Mouse (Mus musculus): ENCODE data around the gene Cdh15. TPM values are rescaled to one million over a fixed set of nuclear protein-coding genes. Genes with fewer than 3 reads are reported as not detected.

Gene Cdh15
- total RNA-seq, 1 experiment: 0.76 TPM

DNA sequence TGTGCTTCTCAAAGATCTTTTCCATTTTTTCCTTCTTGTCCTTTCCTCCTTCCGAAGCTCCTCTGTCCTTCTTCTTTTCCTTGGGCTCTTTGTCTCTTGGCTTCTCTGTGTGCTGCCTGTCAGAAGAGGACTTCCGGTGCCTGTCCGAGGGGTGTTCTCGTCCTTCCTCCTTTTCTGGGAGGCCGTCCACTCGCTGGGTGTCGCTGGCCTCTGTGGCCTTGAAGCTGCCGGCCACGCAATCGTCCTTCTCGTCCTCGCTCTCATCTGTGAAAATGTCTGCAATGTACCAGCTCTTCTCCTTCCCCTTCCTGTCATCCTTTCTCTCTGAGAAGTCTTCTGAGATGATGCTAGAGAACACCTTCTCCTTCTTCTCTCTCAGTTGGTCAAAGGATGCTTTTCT lies 45.7 kb downstream of the Cdh15 start:
- DNase-seq (ENCODE audit: low read depth, low spot score): no peak
- Histone ChIP-seq H3K4me1 (ENCODE audit: control insufficient read depth in 2 of 2, insufficient read depth in 2 of 2, low read length in 2 of 2, poor library complexity in 1 of 2) (no peaks in the 10 kb centered on the region), H3K27ac (ENCODE audit: insufficient read depth, low read depth, low read length, poor library complexity, severe bottlenecking) (no peak overlapping the region), H3K9me3 (ENCODE audit: control insufficient read depth, insufficient read depth, low read depth, low read length) (no peaks in the 10 kb centered on the region), H3K4me3 (ENCODE audit: insufficient read depth in 1 of 2, low read depth in 1 of 2, low read length in 2 of 2, poor library complexity in 1 of 2, severe bottlenecking in 1 of 2) (no peak overlapping the region), H3K36me3 (ENCODE audit: control insufficient read depth, insufficient read depth, low read length, poor library complexity, severe bottlenecking) (peaks cover 87% of the 10 kb centered on the region), H3K9ac (ENCODE audit: insufficient read depth, low read depth, low read length, poor library complexity, severe bottlenecking) (no peak overlapping the region)
- no peak for TF ChIP-seq MAFK (IDR thresholded peaks at IDR 0.05; ENCODE audit: insufficient read depth, low read depth, low read length)
- TF ChIP-seq CHD2 (IDR thresholded peaks at IDR 0.05; ENCODE audit: low read depth, low read length): no peak
- TF ChIP-seq ZNF384 (IDR thresholded peaks at IDR 0.05; ENCODE audit: low read depth, low read length): no peak
- in situ Hi-C loops (cut with MboI; ENCODE audit: low sequenced_read_pairs in 2 of 2, unreplicated experiment in 2 of 2): no loop called here

DNA sequence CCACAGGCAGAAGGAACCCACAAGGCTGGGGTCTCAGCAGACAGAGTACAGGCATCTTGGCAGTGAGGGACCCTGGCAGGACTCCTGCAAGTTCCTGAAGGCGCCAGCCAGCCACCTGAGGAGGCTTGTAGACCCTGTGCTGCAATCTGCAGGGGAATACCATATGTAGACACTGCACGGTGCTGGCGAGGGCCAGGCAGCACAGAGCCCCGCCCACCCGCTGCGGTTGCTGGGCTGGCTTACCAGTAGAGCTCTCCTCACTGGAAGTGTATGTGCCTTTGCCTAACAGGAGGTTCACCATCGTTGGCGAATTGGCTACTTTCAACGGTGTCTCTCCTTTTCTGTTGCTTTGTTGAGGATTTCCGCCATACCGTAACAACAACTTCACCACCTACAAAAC lies 48.6 kb downstream of the Cdh15 start:
- DNase-seq (ENCODE audit: low read depth, low spot score): no peak
- Histone ChIP-seq H3K9me3 (ENCODE audit: control insufficient read depth, insufficient read depth, low read depth, low read length) (no peaks in the 10 kb centered on the region), H3K36me3 (ENCODE audit: control insufficient read depth, insufficient read depth, low read length, poor library complexity, severe bottlenecking) (peaks cover 77% of the 10 kb centered on the region), H3K4me3 (ENCODE audit: insufficient read depth in 1 of 2, low read depth in 1 of 2, low read length in 2 of 2, poor library complexity in 1 of 2, severe bottlenecking in 1 of 2) (no peak overlapping the region), H3K27ac (ENCODE audit: insufficient read depth, low read depth, low read length, poor library complexity, severe bottlenecking) (no peak overlapping the region), H3K9ac (ENCODE audit: insufficient read depth, low read depth, low read length, poor library complexity, severe bottlenecking) (no peak overlapping the region), H3K4me1 (ENCODE audit: control insufficient read depth in 2 of 2, insufficient read depth in 2 of 2, low read length in 2 of 2, poor library complexity in 1 of 2) (no peaks in the 10 kb centered on the region)
- TF ChIP-seq MAFK (IDR thresholded peaks at IDR 0.05; ENCODE audit: insufficient read depth, low read depth, low read length) (no peak), CHD2 (IDR thresholded peaks at IDR 0.05; ENCODE audit: low read depth, low read length) (no peak), ZC3H11A (IDR thresholded peaks at IDR 0.05; ENCODE audit: borderline replicate concordance, low read depth, low read length) (no peak), ZNF384 (IDR thresholded peaks at IDR 0.05; ENCODE audit: low read depth, low read length) (no peak), HCFC1 (IDR thresholded peaks at IDR 0.05; ENCODE audit: borderline replicate concordance, insufficient read depth, low read length) (no peak)
- in situ Hi-C loops (cut with MboI; ENCODE audit: low sequenced_read_pairs in 2 of 2, unreplicated experiment in 2 of 2): no loop called here

GRCm38 (mm10) chr8:122897200-122897599 lies 49.4 kb downstream of the Cdh15 start:
- Histone ChIP-seq H3K4me3 (ENCODE audit: insufficient read depth in 1 of 2, low read depth in 1 of 2, low read length in 2 of 2, poor library complexity in 1 of 2, severe bottlenecking in 1 of 2) (no peak overlapping the region), H3K36me3 (ENCODE audit: control insufficient read depth, insufficient read depth, low read length, poor library complexity, severe bottlenecking) (peaks cover 68% of the 10 kb centered on the region), H3K27ac (ENCODE audit: insufficient read depth, low read depth, low read length, poor library complexity, severe bottlenecking) (no peak overlapping the region), H3K4me1 (ENCODE audit: control insufficient read depth in 2 of 2, insufficient read depth in 2 of 2, low read length in 2 of 2, poor library complexity in 1 of 2) (no peaks in the 10 kb centered on the region), H3K9ac (ENCODE audit: insufficient read depth, low read depth, low read length, poor library complexity, severe bottlenecking) (no peak overlapping the region), H3K9me3 (ENCODE audit: control insufficient read depth, insufficient read depth, low read depth, low read length) (no peaks in the 10 kb centered on the region)
- no peak for DNase-seq (ENCODE audit: low read depth, low spot score)
- TF ChIP-seq MAFK (IDR thresholded peaks at IDR 0.05; ENCODE audit: insufficient read depth, low read depth, low read length): no peak
- TF ChIP-seq ZC3H11A (IDR thresholded peaks at IDR 0.05; ENCODE audit: borderline replicate concordance, low read depth, low read length): no peak
- TF ChIP-seq HCFC1 (IDR thresholded peaks at IDR 0.05; ENCODE audit: borderline replicate concordance, insufficient read depth, low read length): no peak
- no peak for TF ChIP-seq ZNF384 (IDR thresholded peaks at IDR 0.05; ENCODE audit: low read depth, low read length)
- TF ChIP-seq CHD2 (IDR thresholded peaks at IDR 0.05; ENCODE audit: low read depth, low read length): no peak
- in situ Hi-C loops (cut with MboI; ENCODE audit: low sequenced_read_pairs in 2 of 2, unreplicated experiment in 2 of 2): no loop called here

DNA sequence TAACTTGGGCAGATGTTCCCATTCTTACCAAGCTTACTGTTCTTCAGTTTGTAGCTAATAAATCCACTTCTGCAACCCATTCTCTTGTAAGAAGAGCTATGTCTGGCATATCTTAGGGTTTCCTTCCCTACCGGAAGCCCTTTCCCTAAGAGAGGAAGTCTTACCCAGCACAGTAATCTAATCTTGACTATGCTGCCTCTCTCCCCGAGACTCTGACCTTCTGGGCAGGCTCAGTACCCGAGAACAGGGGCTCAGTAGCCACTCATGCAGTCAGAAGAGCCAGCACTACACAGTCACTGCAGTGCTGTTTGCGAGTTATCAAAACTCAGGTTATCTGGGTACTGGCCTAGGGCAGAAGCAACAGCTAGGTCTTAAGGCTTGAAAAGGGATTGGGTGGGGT lies 50.3 kb downstream of the Cdh15 start:
- H3K4me1 ChIP-seq (ENCODE audit: control insufficient read depth in 2 of 2, insufficient read depth in 2 of 2, low read length in 2 of 2, poor library complexity in 1 of 2): no peaks in the 10 kb centered on the region
- in situ Hi-C loops (cut with MboI; ENCODE audit: low sequenced_read_pairs in 2 of 2, unreplicated experiment in 2 of 2): no loop called here
- H3K4me3 ChIP-seq (ENCODE audit: insufficient read depth in 1 of 2, low read depth in 1 of 2, low read length in 2 of 2, poor library complexity in 1 of 2, severe bottlenecking in 1 of 2): no peak overlapping the region
- no peak for DNase-seq (ENCODE audit: low read depth, low spot score)
- no peak overlapping the region for H3K9ac ChIP-seq (ENCODE audit: insufficient read depth, low read depth, low read length, poor library complexity, severe bottlenecking)
- no peaks in the 10 kb centered on the region for H3K9me3 ChIP-seq (ENCODE audit: control insufficient read depth, insufficient read depth, low read depth, low read length)
- no peak for TF ChIP-seq ZNF384 (IDR thresholded peaks at IDR 0.05; ENCODE audit: low read depth, low read length)
- TF ChIP-seq MAFK (IDR thresholded peaks at IDR 0.05; ENCODE audit: insufficient read depth, low read depth, low read length): no peak
- no peak for TF ChIP-seq HCFC1 (IDR thresholded peaks at IDR 0.05; ENCODE audit: borderline replicate concordance, insufficient read depth, low read length)
- TF ChIP-seq CHD2 (IDR thresholded peaks at IDR 0.05; ENCODE audit: low read depth, low read length): no peak
- no peak for TF ChIP-seq ZC3H11A (IDR thresholded peaks at IDR 0.05; ENCODE audit: borderline replicate concordance, low read depth, low read length)
- peaks cover 60% of the 10 kb centered on the region for H3K36me3 ChIP-seq (ENCODE audit: control insufficient read depth, insufficient read depth, low read length, poor library complexity, severe bottlenecking)
- no peak overlapping the region for H3K27ac ChIP-seq (ENCODE audit: insufficient read depth, low read depth, low read length, poor library complexity, severe bottlenecking)

- no peak for DNase-seq (ENCODE audit: low read depth, low spot score)
- H3K4me1 ChIP-seq (ENCODE audit: control insufficient read depth in 2 of 2, insufficient read depth in 2 of 2, low read length in 2 of 2, poor library complexity in 1 of 2): no peaks in the 10 kb centered on the region
- no peak overlapping the region for H3K4me3 ChIP-seq (ENCODE audit: insufficient read depth in 1 of 2, low read depth in 1 of 2, low read length in 2 of 2, poor library complexity in 1 of 2, severe bottlenecking in 1 of 2)
- no peak overlapping the region for H3K27ac ChIP-seq (ENCODE audit: insufficient read depth, low read depth, low read length, poor library complexity, severe bottlenecking)
- H3K9ac ChIP-seq (ENCODE audit: insufficient read depth, low read depth, low read length, poor library complexity, severe bottlenecking): no peak overlapping the region
- TF ChIP-seq HCFC1 (IDR thresholded peaks at IDR 0.05; ENCODE audit: borderline replicate concordance, insufficient read depth, low read length) (no peak), ZC3H11A (IDR thresholded peaks at IDR 0.05; ENCODE audit: borderline replicate concordance, low read depth, low read length) (no peak), ZNF384 (IDR thresholded peaks at IDR 0.05; ENCODE audit: low read depth, low read length) (no peak), MAFK (IDR thresholded peaks at IDR 0.05; ENCODE audit: insufficient read depth, low read depth, low read length) (no peak), CHD2 (IDR thresholded peaks at IDR 0.05; ENCODE audit: low read depth, low read length) (no peak)
- peaks cover 57% of the 10 kb centered on the region for H3K36me3 ChIP-seq (ENCODE audit: control insufficient read depth, insufficient read depth, low read length, poor library complexity, severe bottlenecking)
- no peaks in the 10 kb centered on the region for H3K9me3 ChIP-seq (ENCODE audit: control insufficient read depth, insufficient read depth, low read depth, low read length)
- in situ Hi-C loops (cut with MboI; ENCODE audit: low sequenced_read_pairs in 2 of 2, unreplicated experiment in 2 of 2): no loop called here
Observed at GRCm38 (mm10) chr8:122898473-122898872, 50.7 kb downstream of the Cdh15 start.
